Mouse (Mus musculus) heart, adult 18-20 months (tissue): ENCODE results near the gene Ak4. TPM values are rescaled to one million over a fixed set of nuclear protein-coding genes. Genes with fewer than 3 reads are reported as not detected.

Source experiments
- DNase-seq, 2 experiments: peaks; one replicate each; pipeline ENCODE4 v3.0.0; 2021 to 2022; ENCODE audit warnings: mixed read lengths in 1 of 2
- total RNA-seq, 2 experiments: library from RNA; stranded (reverse); gene quantifications; 2 replicates each; pipeline ENCODE4 v1.2.3; 2021

The Ak4 gene
- total RNA-seq, 2 experiments from 2014 or later = 31.6 to 40.8 TPM

DNA sequence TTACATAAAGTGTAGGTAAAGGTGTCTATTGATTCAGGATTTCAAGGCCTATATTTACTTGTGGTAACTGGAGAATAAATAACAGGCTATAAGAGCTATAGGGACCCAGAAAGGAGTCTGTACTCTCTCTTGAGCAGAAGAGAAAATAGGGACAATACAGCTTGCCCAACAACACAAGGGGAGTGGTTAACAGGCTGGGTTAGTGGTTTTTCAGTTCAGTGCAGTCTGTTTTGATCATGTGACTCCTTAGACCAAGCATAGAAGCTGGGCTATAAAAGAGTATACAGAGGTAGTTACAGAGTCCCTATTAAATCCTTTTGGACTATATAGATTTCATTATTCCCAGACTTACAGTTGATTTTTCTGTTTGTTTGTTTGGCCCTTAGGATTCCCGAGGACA lies 41.0 kb downstream of the Ak4 start:
- no peak for DNase-seq

DNA sequence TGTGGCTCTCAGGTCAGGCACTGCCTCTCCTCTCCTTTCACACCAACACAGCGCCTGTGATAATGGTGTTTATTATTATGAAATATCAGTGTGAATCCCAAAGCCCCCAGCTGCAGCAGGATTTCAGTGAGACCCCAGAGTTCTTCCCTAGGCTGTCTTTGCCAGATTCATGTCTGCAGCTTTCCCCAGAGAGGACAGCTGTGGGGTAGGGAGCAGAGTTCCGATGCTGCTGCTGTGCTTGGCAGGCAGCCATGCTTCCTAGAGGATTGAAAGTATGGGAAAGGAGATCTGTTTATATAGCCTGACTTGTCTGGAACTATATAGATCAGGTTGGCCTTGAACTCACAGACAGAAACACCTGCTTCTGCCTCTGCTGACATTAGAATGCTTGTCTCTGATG lies 43.0 kb downstream of the Ak4 start:
- no peak for DNase-seq

DNA sequence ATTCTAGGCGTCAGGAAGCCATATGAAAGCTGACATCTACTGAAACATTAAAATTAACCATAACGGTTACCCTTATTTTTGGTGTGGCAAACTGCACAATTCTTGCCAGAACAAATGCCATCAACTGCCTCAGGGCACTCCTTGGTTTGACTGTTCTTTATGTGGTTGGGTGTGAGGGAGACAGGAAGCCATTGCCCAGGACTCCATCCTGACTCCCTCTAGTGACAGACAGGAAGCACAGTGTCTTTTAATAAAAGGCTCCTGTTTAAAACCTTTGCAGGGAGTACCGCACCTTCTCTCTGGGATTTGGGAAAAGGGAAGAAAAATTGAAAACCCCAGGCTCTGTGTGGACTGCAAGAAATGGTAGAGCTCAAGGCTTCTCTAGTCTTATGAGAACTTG lies 47.2 kb downstream of the Ak4 start:
- DNase-seq = no peak

DNA sequence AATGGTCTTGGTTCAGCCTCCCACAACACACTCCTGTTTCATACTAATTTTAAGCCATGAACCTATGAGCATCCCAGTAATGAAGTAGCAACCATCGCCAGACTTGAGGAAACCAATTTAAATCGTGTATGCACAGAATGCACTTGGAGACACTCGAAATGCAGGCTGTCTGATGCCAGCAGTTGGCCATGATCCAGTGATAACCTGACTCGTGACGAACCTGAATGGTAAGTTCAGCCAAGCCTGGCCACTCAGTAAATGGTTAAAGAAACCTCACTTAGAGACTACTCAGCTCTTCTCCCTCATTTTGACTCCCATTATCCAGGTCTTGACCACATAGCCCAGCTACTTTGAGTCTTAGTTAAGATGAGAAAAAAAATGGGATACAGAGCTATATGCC lies 50.2 kb downstream of the Ak4 start:
- no peak for DNase-seq

DNA sequence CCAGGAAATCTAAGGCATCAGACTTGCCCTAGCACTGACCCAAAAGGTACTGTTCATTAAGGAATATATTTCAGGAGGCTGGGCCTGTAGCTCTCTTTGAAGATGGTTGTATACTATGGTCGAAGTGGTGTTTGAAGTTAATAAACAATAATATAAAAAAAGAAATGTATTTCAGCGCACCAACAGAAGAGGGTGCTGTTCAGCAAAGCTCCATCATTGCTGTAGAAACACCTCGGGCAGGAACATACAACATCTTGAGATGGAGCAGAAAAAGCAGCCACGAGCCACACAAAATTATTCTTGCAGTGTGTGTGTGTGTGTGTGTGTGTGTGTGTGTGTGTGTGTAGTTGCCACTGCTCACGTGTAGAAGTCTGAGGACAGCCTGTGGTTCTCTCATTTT lies 51.5 kb downstream of the Ak4 start:
- no peak for DNase-seq

DNA sequence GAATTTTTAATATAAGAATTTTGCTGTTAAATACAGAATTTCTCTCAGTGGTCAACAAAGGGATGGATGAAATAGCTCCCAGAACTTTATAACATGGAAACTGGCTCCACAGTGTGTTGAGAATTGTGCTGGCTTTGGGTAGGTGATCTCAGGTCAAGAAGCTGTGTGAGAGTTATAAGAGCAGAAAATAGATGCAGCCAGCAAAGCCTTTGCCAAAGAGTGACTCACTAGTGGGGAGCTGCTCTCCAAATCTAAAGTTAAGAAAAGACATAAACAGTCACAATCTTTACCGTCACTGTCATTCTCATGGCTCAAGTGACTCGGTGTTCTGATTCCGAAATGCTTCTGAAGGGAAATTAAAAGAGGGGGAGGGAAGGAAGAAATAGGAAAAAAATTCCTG lies 53.7 kb downstream of the Ak4 start:
- peak; percentile 31 to 37 for DNase-seq

DNA sequence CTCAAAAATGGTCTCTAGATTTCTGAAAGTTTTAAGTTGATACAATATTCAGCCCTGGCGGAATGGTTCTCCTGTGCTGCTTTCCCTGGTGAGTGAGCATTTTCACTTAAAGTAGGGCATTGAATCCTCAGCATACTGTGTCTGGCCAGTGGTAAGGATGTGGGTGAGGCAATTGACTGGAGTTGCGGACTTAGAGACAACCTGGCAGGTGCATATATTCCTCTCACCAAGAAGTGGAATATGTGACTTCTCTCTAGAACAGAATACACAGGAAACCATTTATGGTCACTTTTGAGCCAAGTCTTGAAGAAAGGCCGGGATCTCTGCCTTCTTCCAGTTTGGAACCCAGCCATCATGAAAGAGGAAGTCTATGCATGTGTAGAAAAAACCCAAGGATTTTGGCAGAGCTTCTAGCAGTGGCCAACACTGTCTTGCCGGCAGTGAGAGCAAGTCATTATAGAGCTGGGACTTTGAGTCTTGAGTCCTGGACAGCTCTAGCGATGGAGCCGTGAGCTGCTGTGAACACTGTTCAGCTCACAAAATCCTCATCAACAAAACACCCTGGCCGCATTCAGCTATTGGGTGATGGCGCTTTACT lies 71.3 kb downstream of the Ak4 start:
- peak in 1 of 2 experiments; percentile 23 for DNase-seq

DNA sequence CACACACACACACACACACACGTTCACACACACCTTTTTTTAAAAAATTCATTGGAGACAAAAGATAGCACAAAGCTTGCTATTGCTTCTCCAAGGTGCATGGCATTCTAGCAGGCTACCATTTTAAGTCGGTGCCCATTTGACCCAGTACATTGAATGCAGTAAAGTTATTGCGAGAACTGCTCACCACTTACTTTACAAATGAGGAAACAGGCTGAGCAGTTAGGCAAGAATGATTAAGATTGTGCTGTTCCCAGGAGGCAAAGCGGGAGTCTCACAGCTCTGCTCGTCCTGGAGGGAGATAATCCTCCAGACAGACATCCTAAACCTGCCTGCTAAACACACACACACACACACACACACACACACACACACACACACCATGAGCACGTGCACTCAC lies 72.6 kb downstream of the Ak4 start:
- DNase-seq = no peak

DNA sequence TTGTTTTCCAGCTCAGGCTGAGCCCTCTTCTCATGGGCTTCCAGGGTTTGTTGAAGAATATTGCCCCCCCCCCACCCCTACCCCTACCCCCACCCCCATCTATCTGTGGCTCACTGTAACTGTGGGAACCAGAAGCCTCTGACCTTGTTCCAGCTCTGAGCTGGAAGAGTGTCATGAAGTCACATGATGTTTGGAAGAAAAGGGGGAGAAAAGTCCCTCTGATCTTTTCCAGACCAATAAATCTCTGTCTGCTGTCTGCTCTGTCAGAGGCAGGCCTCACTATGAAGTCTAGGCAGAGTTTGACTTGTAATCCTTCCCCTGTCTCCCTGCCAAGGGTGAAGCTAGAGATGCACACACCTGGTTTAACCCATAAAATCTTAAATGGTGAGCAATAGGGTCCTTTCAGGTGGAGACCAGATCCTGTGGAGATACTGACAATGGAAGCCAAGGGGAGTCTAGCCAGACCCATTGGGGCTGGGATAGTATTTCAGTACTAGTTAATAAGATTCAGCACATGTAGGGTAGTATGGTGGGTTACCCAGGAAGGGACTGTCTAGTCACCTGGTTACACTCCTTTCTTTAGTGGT lies 74.6 kb downstream of the Ak4 start:
- no peak for DNase-seq

DNA sequence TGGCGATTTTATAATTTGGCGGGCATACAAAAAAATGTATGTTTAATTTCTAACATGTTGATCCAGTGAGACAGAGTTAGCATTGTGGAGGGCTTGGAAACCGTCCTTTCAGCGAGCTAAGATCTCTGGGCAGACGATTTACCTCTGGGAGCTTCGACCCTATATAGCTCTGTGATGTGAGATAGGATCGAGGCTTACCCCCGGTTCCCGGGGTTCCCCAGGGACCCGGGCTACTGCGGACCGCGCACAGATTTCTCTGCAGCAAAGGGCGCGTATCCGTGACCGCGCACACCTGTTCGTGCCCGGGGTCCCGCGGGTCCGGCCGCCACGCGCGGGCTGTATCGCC lies 77.1 kb downstream of the Ak4 start:
- DNase-seq = no peak

DNA sequence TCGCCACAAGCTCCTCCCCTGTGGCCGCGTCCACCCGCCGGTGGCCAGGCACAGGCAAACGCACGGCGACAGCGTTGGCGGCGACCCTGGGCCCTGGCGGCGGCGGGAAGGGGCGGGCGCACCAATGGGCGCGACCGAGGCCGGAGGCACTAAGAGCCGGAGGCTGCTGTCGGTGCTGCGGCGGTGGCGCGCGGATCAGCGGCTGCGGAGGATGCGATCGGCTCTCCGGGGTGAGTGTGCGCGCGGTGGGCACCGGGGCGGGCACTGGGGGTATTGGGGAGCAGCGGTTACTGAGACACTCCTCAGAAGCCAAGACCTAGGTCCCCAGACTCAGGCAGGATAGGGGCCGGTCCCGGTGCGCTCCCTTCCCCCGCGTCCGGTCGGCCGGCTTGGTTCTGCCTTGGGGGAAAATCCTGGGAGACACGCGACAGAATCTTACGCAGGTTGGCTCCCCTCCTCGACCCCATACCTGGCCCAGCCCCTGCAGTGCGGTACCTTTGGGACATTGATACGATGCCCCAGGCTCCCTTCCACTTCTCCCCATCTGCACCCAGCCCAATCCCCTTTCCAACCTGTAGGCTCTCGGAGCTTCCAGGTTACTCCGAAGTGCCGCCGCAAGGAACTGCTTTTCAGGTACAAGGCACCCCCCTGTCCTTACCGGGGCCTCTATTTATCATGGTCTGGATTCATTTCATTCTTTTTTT lies 77.6 kb downstream of the Ak4 start, which contains the start of gene Dnajc6:
Gene Dnajc6 (plus strand): TSS at position 115 of the 704 bp plus-strand sequence.
- DNase-seq = peak in 1 of 2 experiments; percentile 16

DNA sequence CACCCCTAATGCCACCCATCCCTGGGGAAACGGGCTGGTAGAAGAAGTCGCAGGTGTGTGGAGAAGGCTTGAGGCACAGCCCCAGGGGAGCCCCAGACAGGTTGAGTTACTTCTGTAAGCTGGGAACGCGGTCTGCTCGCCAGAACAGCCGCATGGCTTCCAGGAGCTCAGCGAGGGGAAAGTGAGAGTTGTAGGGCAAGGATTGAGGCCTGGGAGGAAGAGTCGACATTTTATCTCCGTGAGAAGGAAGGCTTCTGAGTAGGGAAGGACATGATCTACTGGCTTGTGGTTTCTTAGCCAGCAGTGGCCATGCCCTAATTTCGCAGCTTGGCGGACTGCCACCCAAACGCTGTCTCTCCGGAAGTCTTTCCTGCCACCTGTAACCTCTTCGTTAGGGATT lies 78.3 kb downstream of the Ak4 start:
- DNase-seq = peak in 1 of 2 experiments; percentile 28

DNA sequence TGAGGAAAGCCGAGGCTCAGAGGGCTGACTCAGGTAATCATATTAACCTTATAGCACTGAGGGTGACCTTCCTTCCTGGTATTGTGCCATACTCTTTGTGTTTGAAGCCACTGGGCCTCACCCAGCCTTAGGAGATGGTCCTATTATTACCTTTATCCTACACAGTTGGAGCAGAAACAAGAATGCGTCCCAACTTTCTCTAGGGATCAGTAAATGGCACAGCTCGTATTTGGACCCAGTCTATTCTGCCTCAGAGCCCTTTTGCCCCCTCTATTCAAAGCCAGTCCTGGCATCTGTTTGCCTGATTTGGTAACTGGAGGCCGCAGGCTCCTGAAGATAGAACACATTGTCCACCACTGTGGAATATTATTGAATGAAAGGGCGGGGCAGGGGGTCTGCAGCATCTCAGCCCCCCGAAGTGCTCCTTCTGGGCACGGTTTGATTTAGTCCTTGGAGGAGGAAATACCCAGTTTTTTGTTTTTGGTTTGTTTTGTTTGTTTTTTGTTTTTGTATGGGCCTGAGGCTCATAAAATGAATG lies 85.5 kb downstream of the Ak4 start:
- DNase-seq = no peak

DNA sequence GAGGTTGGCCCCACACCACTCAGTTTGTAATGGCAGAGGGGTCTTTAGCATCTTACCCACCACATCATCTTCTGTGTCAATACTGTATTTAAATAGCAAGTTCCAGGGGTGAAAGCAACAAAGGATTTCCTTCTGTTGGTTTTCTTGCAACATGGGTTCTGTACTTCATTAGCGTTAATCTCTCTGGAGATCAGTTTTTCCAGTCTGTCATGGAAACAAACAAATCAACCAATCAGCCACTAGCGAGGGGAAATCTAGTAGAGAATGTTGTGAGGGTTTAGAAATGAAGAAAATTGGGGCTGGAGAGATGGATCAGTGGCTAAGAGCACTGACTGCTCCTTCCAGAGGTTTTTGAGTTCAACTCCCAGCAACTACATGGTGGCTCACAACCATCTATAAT lies 86.9 kb downstream of the Ak4 start:
- no peak for DNase-seq

DNA sequence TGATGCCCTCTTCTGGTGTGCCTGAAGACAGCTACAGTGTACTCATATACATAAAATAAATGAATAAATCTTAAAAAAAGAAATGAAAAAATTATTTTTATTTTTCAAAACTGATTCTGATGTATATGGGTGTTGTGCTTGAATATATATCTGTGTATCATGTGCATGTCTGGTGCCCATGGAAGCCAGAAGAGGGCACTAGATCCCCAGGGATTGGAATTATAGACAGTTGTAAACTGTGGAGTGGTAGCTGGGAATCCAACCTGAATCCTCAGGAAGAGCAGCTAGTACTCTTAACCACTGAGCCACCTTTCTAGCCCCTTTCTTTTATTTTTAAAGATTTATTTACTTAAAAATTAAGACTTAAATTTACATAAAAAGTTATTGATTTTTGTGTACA lies 87.3 kb downstream of the Ak4 start:
- no peak for DNase-seq

DNA sequence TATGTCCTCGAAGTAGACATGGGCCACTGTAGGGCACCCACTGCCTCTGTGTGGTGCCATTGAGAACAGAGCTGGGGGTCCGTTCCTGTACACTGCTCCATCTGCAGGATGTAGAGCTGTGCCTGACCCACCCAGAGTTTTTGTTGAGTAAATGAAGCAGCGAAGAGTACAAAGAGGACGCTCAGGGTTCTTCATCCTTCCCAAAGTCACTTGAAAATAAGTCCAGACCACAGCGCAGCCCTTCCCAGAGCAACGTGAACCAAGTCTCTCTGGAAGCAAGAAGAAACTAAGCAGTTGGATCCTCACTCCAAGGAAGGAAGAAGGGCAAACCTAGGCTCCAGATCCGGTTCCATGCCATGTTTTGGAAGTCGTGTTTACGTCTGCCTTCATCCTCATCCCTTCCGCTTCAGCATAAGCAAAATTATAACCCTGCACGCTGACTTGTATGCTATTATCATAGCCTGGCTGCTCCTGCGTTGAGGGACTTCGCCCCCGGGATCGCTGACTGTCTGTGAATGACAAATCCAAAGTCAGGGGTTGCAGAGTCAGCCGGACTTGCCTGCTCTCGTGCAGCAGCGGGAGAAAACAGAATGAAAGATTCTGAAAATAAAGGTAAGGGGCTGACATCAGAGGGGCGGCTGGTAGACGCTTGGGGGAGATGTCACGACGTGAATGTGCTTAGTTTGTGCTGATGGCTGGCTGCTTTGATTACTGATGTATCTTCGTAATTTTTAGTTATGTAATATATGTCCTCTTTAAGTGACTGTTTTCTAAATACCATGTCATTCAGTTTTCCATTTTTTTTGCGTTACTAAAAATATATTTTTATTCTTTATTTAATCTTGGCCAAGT lies 88.7 kb downstream of the Ak4 start:
- DNase-seq = peak; percentile 19 to 51

DNA sequence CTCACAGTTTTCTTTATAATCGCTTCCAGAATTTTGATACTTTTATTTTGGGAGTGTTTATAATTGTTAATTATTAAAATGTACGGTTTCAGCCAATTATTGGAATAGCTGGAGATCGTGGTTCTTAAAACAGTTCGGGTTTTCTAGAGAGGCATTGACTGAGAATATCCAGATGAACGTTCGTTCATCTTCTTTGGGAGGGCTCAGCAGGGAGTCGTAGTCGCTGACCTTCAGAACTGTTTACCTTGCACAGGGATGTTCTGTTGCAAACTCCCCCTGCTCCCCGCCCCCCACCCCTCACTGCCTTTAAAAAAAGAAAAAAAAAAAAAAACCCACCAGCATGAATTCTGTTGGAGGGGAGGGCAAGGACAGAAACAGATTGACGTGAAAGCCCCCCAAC lies 89.4 kb downstream of the Ak4 start:
- DNase-seq = no peak

DNA sequence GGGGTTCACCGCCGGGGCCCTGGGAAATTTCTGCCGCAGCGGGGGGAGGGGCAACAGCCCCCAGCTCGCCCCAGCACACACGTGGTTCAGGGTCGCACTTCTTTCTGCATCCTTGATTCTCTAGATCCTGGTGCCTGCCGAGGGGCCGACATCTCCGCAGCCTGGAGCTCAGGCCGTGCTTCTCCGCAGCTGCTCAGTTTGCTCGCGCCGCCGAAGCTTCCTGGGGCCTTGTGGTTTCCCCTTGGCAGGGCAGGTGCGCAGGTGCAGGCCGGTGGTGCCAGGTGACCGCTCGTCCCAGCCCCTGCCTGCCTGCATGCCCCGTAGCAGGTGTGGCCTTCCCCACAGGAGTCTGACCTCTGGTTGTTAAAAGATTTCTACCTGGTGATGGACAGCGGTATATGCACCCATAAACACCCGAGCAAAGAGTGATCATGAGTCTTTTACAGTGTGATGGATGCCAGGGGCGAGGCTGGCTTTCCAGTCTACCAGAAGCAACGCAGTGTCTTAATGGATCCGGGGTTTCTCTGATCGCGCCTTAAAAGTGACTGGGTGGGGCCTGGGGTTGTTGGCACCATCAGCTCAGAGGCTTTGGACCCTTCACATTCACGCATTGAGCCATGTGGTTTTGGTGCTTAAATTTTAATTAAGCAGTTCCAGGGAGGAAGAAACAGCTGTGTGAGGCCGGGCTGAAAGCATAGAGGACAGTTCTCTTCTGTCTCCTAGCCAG lies 89.9 kb downstream of the Ak4 start:
- DNase-seq = no peak

DNA sequence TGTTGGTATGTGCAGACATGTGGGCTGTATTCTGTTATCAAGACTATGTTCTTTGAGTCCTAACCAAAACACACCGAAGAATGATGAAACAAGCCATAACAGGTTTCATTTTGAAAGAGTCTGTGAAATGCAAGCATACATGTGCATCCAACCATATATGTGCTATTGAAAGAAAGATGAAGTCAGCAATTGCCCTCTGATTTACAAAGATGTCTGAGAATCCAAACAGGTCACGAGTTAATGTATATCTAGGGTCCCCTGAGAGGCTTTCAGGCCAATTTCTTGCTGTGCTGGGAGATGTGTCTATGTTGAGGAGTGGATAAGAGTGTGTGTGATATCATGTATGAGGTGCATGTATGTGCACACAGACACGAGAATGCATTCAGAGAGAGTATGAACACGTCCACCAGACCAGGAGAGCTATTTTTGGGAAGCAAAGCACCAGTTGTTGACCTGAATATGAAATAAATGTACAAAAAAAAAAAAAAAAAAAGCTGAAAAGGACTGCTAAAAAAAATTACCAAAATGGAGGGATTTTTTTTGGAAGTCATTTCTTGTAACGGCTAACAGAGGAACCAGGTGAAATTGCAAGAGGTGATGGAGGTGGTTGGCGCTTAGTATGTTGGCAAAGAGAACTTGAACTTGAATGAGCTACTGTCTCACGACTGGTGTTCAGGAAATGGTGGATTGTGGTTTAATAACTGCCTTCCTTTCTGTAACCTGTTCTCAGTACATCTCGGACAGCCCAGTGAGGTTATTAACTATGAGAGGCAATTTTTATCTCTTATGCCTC lies 91.2 kb downstream of the Ak4 start:
- no peak for DNase-seq

DNA sequence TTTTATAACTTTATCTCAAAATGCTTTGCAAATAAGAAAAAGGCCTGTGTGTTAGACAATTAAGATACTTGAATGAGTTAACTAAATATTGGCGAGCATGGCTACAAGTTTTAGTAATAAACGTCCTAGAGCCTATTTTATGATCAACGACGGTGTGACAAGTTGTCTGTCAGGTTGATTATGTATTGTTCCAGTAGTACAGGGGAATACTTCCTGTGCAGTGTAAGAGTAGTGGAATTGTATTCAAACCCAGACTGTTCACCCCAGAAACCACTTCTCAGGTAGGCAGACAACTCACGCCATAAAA lies 91.8 kb downstream of the Ak4 start:
- DNase-seq = no peak

DNA sequence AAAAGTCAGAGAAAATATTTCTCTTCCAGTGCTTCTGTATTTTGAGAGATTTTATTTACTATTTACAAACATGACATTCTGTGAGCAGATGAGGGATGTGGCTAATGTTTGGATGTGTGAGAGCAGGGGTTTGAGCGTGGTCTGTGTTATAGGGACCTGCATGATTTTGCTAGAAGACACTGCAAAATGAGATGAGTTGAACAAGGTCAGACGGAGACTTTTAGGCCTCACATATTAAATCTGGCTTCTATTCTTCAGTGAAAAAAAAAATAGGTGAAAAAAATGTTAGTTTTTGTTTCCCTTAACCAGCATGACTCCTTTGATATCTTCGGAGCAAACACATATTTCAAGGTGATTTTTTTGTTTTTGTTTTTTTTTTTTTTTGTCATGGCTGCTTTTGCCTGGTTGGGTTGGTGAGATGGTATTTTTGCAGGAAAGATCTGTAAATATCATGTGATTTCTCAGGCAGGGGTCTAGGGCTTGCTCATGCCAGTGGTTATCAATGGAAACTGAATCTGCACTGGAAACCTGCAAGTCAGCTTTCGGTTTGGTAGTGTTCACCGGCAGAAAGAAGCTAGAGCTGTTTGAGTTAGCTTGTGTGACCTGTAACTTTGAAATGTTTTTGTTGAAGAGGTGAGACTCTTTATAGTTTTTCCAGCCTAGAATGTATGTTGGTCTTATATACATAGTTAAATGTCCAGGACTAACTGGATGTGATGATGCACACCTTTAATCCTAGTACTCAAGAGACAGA lies 92.9 kb downstream of the Ak4 start:
- no peak for DNase-seq
